Mouse (Mus musculus) limb, embryonic 13.5 days (tissue): ENCODE results near the gene Abtb1. TPM values are rescaled to one million over a fixed set of nuclear protein-coding genes. Genes with fewer than 3 reads are reported as not detected.
A peak's percentile ranks its signal among the peaks of the same experiment; 100 is the strongest.

ENCODE experiments used
- ATAC-seq: fragments of 200-750 bp; cut with Nextera tagmentation; 2 replicates; pipeline ENCODE4 v1.8.0; 2017; ENCODE audit warnings: low read depth, moderate number of reproducible peaks, moderate TSS enrichment; ENCODE audit not compliant: low FRiP score
- H3K27ac ChIP-seq: fragments of 300-500 bp; sonication (generic); 2 replicates; pipeline ENCODE4 v1.5.1; 2015; ENCODE audit warnings: inconsistent platforms, mild to moderate bottlenecking, moderate library complexity
- H3K27me3 ChIP-seq: fragments of 300-500 bp; sonication (generic); 2 replicates; pipeline ENCODE4 v1.6.1; 2015; ENCODE audit warnings: mild to moderate bottlenecking, inconsistent platforms
- H3K36me3 ChIP-seq: fragments of 300-500 bp; sonication (generic); 2 replicates; pipeline ENCODE4 v1.6.1; 2015; ENCODE audit warnings: inconsistent platforms, mild to moderate bottlenecking, moderate library complexity
- H3K4me1 ChIP-seq: fragments of 300-500 bp; sonication (generic); 2 replicates; pipeline ENCODE4 v1.6.1; 2015; ENCODE audit warnings: inconsistent platforms
- H3K4me2 ChIP-seq: fragments of 300-500 bp; sonication (generic); replicated peaks from 2 replicates; pipeline ENCODE4 v1.6.1; 2015; ENCODE audit warnings: inconsistent platforms, mild to moderate bottlenecking, moderate library complexity
- H3K4me3 ChIP-seq: fragments of 300-500 bp; sonication (generic); 2 replicates; pipeline ENCODE4 v1.5.1; 2015; ENCODE audit warnings: moderate library complexity, mild to moderate bottlenecking, inconsistent platforms
- H3K9ac ChIP-seq: fragments of 300-500 bp; sonication (generic); 2 replicates; pipeline ENCODE4 v1.6.1; 2015; ENCODE audit warnings: mild to moderate bottlenecking, inconsistent platforms
- H3K9me3 ChIP-seq: fragments of 300-500 bp; sonication (generic); 2 replicates; pipeline ENCODE4 v1.6.1; 2016; ENCODE audit warnings: inconsistent platforms
- WGBS: fragments of 180-500 bp; shearing (Covaris S2); methylation state at CpG from one replicate; pipeline ENCODE4 v1.1.7; 2015; 5-methylcytosine and 5-hydroxymethylcytosine counted together
- polyA plus RNA-seq: library from polyadenylated mRNA; unstranded; fragments of >200 nt; fragmentation: Nextera tagmentation; extraction: Ambion mirVana; gene quantifications from 2 replicates; pipeline ENCODE4 v1.2.1, GENCODE M21; 2015

The Abtb1 gene
- polyA plus RNA-seq, 1 experiment from 2014 or later, result 28.0 TPM

DNA sequence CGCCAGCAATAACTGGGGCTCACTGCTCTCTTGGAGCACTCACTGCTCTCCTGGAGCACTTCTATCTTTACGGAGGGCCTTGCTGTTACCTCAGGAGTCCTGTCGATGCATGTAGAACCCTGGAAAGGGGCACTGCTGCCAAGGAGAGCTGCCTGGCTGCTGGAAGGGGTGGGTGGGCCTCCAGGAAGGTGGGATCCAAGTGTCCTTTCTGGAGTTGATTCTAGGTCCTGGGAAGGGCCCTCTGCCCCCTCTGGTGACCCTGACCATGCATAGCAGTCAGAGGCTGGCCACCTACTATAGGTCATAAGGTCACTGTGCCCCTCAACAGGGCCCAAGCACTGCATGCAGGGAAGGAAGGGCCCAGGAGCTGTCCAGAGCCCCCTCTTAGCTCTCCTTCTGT lies 14.8 kb downstream of the Abtb1 start:
- no peak overlapping the region for H3K27ac ChIP-seq

DNA sequence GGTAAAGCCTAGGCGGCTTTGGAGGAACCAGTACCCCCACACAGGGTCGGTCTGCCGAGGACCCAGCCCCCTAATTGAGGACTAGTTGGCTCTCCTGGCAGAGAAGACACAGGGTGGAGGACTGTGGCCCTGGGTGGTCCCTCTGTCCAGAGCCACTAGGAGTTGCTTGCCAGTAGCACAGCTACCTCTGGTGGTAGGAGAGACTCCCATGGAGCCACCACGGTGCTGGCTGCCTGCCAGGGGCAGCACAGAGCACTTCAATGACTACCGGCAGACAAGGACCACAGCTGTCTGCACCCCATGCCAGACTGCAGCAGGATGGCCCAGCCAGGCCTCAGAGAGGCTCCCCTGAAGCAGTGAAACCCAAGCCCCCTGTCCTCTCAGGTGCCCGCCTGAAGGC lies 15.2 kb downstream of the Abtb1 start:
- Histone ChIP-seq H3K27ac (no peak overlapping the region), H3K4me2 (no peak overlapping the region), H3K27me3 (no peaks in the 10 kb centered on the region), H3K4me3 (no peak overlapping the region), H3K36me3 (no peaks in the 10 kb centered on the region), H3K4me1 (peaks cover 14% of the 10 kb centered on the region), H3K9me3 (no peaks in the 10 kb centered on the region), H3K9ac (no peak overlapping the region)
- peak; percentile 53 for ATAC-seq
- 19% methylated on average over 6 of the region's 6 CpGs for WGBS

More for the DNA sequence above, 14.8 kb downstream of the Abtb1 start:
- no peaks in the 10 kb centered on the region for H3K36me3 ChIP-seq
- ATAC-seq, result no peak; the same call in 1 of the 2 replicates
- H3K4me3 ChIP-seq, result no peak overlapping the region
- peaks cover 14% of the 10 kb centered on the region for H3K4me1 ChIP-seq
- no peak overlapping the region for H3K4me2 ChIP-seq
- no peaks in the 10 kb centered on the region for H3K9me3 ChIP-seq
- 62% methylated on average over 3 of the region's 3 CpGs for WGBS
- H3K27me3 ChIP-seq, result no peaks in the 10 kb centered on the region
- no peak overlapping the region for H3K9ac ChIP-seq

DNA sequence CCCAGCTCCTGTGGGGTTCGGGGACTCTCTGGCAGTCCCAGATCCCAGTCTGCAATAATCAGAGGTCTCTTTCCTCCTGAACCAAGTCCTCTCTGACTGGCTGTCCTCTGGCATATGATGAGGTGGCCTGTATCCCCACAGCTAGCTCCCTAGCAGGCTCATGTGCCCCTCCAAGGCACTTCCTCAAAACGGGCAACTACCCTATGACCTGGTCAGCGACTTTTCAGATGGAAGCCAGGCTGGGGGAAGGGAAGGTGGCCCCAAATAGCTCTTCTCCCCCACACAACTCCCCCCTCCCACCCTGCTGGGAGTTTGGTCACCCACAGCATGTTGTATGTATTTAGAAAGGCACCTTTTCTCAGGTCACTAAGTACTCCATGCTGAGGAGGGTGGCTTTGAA lies 15.7 kb downstream of the Abtb1 start:
- H3K9me3 ChIP-seq, result no peaks in the 10 kb centered on the region
- H3K36me3 ChIP-seq, result no peaks in the 10 kb centered on the region
- H3K27ac ChIP-seq, result no peak overlapping the region
- no peaks in the 10 kb centered on the region for H3K27me3 ChIP-seq
- no peak for ATAC-seq
- peaks cover 11% of the 10 kb centered on the region for H3K4me1 ChIP-seq
- no peak overlapping the region for H3K4me2 ChIP-seq
- WGBS, result 43% methylated on average over 3 of the region's 3 CpGs
- no peak overlapping the region for H3K9ac ChIP-seq
- H3K4me3 ChIP-seq, result no peak overlapping the region

DNA sequence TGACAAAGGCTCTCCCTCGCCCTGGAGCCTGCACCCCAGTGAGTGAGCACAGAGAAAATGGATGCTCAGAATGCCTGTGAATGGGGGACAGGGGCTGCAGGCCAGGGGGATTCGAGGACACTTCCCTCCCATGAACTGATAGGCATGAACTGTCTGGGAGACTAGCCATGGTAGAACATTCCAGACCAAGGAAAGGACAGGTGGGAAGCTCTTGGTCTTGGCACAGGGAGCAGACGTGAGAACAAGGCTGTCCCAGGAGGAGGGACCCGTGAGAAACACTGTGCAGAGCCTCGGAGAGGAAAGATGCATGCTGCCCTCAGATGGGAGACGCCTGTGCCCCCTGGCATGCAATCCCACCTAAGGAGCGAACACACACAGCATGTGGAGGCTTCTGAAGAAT lies 17.6 kb downstream of the Abtb1 start:
- Histone ChIP-seq H3K36me3 (no peaks in the 10 kb centered on the region), H3K9me3 (no peaks in the 10 kb centered on the region), H3K4me3 (no peak overlapping the region), H3K4me1 (peaks cover 11% of the 10 kb centered on the region), H3K27ac (no peak overlapping the region), H3K27me3 (no peaks in the 10 kb centered on the region), H3K4me2 (no peak overlapping the region), H3K9ac (no peak overlapping the region)
- no peak for ATAC-seq
- WGBS, result 66% methylated on average over 7 of the region's 7 CpGs

DNA sequence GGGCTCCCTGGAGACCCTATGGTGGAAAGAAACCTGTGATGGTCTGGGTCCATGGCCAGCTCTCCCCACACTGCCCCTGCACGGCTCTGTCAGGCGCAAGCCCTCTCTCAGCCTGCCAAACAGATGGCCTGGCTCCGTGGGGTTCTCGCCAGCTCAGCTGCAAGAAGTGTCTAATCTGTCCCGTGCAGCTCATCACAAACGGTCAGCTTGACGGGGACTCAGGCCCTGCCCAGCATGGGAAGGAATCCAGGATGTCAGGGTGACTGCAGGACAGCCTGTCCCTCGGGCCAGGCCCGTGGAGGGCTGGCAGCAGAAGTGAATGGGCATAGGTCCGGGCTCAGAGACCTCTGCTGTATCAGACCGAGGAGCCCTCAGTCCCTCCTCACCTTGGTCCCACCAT lies 19.9 kb downstream of the Abtb1 start:
- peaks cover 7% of the 10 kb centered on the region for H3K4me1 ChIP-seq
- no peaks in the 10 kb centered on the region for H3K27me3 ChIP-seq
- no peaks in the 10 kb centered on the region for H3K36me3 ChIP-seq
- no peak overlapping the region for H3K27ac ChIP-seq
- no peak for ATAC-seq
- H3K9me3 ChIP-seq, result no peaks in the 10 kb centered on the region
- no peak overlapping the region for H3K4me2 ChIP-seq
- WGBS, result 72% methylated on average over 11 of the region's 11 CpGs
- H3K4me3 ChIP-seq, result no peak overlapping the region
- H3K9ac ChIP-seq, result no peak overlapping the region

DNA sequence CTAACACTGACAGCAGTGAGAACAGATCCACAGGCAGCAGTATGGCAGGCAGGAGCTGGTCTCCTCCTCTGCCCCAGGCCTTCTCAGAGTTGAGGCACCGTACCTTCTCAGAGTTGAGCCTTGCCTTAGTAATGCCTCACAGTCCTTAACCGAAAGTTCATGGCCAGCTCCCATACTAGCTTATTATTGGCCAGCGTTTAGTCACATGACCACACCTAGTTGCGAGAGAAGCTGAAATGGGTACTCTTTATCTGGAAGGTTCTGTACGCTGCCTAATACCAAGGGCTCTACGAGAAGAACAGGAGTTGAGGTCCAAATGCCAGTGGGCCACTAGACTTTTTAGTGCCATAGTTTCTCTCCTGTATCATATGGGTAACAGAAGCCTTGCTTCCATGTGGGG lies 20.5 kb downstream of the Abtb1 start:
- Histone ChIP-seq H3K4me1 (peaks cover 1% of the 10 kb centered on the region; the same call in 1 of the 2 replicates), H3K9me3 (no peaks in the 10 kb centered on the region), H3K9ac (no peak overlapping the region), H3K27me3 (no peaks in the 10 kb centered on the region), H3K4me3 (no peak overlapping the region), H3K4me2 (no peak overlapping the region), H3K27ac (no peak overlapping the region), H3K36me3 (no peaks in the 10 kb centered on the region)
- ATAC-seq, result no peak
- WGBS, result 92% methylated on average over 6 of the region's 6 CpGs

DNA sequence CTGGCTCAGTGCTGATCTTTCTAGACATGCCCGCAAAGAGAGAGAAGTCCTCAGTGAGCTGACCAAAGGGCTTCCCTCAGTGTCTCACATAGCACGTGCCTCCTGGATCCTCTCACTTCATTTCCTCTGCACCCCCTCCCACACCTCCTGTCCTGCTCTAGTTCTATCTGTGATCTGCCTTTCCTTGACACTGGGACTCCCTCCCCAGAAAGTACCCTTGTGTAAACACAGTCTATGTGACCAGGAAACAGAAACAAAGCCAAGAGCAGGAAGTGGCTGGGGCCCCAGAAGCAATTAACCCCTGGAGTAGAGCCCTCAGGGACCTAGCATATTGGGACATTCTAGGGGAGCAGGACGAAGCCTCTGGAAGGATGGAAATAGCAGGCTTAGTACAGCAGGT lies 20.9 kb downstream of the Abtb1 start:
- no peaks in the 10 kb centered on the region for H3K9me3 ChIP-seq
- no peaks in the 10 kb centered on the region for H3K36me3 ChIP-seq
- WGBS, result 35% methylated on average over 3 of the region's 3 CpGs
- H3K4me1 ChIP-seq, result no peaks in the 10 kb centered on the region
- H3K4me3 ChIP-seq, result no peak overlapping the region
- no peak overlapping the region for H3K9ac ChIP-seq
- no peaks in the 10 kb centered on the region for H3K27me3 ChIP-seq
- H3K4me2 ChIP-seq, result no peak overlapping the region
- no peak for ATAC-seq
- H3K27ac ChIP-seq, result no peak overlapping the region

DNA sequence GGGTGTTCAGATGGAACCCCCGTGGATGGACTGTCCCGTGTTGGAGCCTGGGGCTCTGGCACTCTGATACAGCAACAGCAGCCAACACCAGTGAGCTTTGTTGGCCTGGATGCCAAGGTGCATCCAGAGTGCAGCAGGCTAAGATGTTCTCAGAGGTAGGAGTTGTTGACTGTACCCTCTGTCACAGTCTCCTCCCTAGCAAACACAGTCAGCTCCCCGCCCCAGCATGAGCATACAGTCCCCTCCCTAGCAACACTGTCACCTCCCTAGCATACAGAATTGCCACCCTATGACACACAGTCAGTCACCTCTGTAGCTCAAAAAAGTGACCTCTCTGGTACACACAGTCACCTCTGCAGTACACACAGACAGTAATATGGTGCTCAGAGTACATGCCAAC lies 24.9 kb downstream of the Abtb1 start:
- WGBS, result 80% methylated on average over 3 of the region's 3 CpGs
- Histone ChIP-seq H3K4me3 (no peak overlapping the region), H3K27me3 (no peaks in the 10 kb centered on the region), H3K4me2 (no peak overlapping the region), H3K9ac (no peak overlapping the region), H3K4me1 (peaks cover 4% of the 10 kb centered on the region; the same call in 1 of the 2 replicates), H3K36me3 (no peaks in the 10 kb centered on the region), H3K9me3 (no peaks in the 10 kb centered on the region), H3K27ac (no peak overlapping the region)
- no peak for ATAC-seq

DNA sequence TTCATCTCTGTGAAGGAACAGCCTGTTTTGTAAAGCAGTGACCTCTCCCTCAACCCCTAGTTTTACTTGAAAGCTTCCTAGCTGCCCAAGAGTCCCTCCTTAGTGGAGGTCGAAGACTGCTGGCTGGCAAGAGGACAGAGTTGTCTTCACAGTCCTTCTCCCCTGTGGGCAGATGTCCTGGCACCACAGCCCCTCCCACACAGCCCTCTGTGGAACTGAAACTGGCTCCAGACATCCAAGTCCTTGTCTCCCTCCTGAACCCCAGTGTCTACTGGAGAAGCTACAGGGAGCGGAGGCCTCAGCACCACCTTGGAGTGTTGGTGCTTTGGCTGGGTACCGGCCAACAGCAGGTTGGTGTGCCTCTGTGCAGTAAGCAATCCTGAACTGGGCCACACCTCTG lies 26.3 kb downstream of the Abtb1 start:
- H3K4me2 ChIP-seq, result no peak overlapping the region
- no peak overlapping the region for H3K4me3 ChIP-seq
- no peaks in the 10 kb centered on the region for H3K9me3 ChIP-seq
- WGBS, result 85% methylated on average over 3 of the region's 3 CpGs
- no peaks in the 10 kb centered on the region for H3K36me3 ChIP-seq
- peaks cover 12% of the 10 kb centered on the region; the same call in 1 of the 2 replicates for H3K4me1 ChIP-seq
- no peak for ATAC-seq
- H3K27me3 ChIP-seq, result no peaks in the 10 kb centered on the region
- H3K27ac ChIP-seq, result no peak overlapping the region
- no peak overlapping the region for H3K9ac ChIP-seq

DNA sequence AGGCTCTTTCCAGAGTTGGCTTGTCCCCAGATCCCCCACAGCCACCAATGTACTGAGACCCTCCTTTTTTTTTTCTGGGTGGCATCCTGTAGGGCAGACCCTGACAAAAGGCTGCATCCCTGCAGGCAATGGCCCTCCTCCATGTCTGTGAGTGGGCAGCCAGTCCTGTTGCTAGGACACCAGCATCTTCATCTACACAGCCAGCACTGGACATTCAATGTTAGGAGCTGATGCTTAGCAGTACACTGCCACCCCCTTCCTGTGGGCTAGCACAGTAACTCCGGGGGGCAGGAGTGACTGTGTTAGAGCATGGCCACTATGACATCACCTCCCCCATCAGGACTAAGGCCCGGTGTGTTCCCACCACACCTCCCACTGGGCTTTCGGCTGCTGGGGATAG lies 26.7 kb downstream of the Abtb1 start:
- peaks cover 12% of the 10 kb centered on the region; the same call in 1 of the 2 replicates for H3K4me1 ChIP-seq
- H3K4me2 ChIP-seq, result no peak overlapping the region
- no peaks in the 10 kb centered on the region for H3K36me3 ChIP-seq
- ATAC-seq, result no peak
- H3K4me3 ChIP-seq, result no peak overlapping the region
- no peak overlapping the region for H3K27ac ChIP-seq
- no peaks in the 10 kb centered on the region for H3K27me3 ChIP-seq
- H3K9me3 ChIP-seq, result no peaks in the 10 kb centered on the region
- WGBS, result 89% methylated on average over 3 of the region's 3 CpGs
- no peak overlapping the region for H3K9ac ChIP-seq

DNA sequence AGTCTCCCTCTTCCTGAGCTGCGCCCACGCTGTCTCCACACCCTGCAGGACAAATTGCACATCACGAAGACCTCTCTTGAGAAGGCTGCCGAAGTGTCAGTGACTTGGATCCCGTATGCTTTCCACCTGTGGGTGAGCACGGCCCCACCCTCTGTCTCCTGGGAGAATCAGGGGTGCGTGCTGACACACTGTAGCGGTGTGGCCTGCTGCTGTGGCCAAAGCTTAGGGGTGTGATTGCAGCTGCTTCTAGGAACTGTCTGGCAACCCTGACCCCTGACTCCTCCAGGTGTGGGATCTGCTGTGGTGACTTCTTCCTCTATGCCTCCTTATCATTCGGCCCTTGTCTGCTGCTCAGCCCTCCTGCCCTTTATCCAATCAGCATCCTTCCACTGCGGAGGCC lies 28.0 kb downstream of the Abtb1 start:
- H3K27me3 ChIP-seq, result no peaks in the 10 kb centered on the region
- H3K4me1 ChIP-seq, result peaks cover 18% of the 10 kb centered on the region; the same call in 1 of the 2 replicates
- no peak overlapping the region for H3K27ac ChIP-seq
- H3K36me3 ChIP-seq, result no peaks in the 10 kb centered on the region
- WGBS, result 84% methylated on average over 10 of the region's 10 CpGs
- no peak overlapping the region for H3K9ac ChIP-seq
- no peak overlapping the region for H3K4me2 ChIP-seq
- no peaks in the 10 kb centered on the region for H3K9me3 ChIP-seq
- no peak for ATAC-seq
- no peak overlapping the region for H3K4me3 ChIP-seq

DNA sequence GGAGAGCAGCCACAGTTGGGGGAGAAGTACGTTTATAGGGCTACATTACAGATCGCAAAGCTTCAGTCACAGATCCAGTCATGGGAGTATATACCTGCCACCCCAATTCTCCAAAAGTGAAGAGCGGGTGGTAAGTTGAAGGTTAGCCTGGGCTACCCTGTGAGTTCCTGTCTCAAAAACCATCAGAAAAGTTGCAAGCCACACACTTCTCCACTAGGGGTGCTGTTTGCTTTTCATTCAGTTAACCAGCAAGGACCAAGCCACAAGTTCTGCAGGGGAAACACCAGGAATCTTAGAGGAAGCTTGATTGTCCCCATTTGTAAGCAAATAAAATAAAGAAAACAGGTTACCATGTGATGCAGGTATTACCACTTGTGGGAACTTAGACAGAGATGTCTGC lies 28.9 kb downstream of the Abtb1 start:
- Histone ChIP-seq H3K9ac (no peak overlapping the region), H3K27ac (no peak overlapping the region), H3K9me3 (no peaks in the 10 kb centered on the region), H3K4me1 (peaks cover 18% of the 10 kb centered on the region; the same call in 1 of the 2 replicates), H3K27me3 (no peaks in the 10 kb centered on the region), H3K4me3 (no peak overlapping the region), H3K36me3 (no peaks in the 10 kb centered on the region), H3K4me2 (no peak overlapping the region)
- ATAC-seq, result no peak
- 64% methylated on average over 3 of the region's 3 CpGs for WGBS

DNA sequence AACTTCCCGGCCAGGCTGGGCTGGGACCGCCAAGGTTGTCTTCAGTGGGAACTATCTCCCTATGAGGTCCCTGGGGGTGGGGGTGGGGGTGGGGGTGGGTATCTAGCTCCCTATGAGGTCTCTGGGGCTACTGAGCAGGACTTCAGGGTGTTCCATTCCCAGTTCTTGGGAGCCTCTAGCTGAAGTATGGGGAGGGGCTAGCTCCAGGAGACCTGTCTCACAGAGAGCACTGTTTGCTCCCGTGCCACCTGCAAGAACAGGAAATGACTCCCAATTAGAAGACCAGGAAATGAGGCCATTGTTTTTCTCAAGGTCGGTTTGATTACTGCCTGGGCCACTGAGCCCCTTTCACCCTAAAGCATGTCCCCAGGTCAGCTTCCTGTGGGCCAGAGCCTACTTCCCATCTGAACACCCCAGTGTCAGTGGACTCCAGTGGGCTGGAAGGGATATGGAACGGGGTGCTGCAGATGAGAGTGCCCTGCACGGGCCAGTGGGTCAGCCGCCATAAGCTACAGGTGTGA lies 29.8 kb downstream of the Abtb1 start:
- no peak overlapping the region for H3K9ac ChIP-seq
- 31% methylated on average over 7 of the region's 7 CpGs for WGBS
- peaks cover 18% of the 10 kb centered on the region; the same call in 1 of the 2 replicates for H3K4me1 ChIP-seq
- H3K4me2 ChIP-seq, result no peak overlapping the region
- no peak for ATAC-seq
- no peaks in the 10 kb centered on the region for H3K9me3 ChIP-seq
- H3K36me3 ChIP-seq, result no peaks in the 10 kb centered on the region
- H3K4me3 ChIP-seq, result no peak overlapping the region
- no peak overlapping the region for H3K27ac ChIP-seq
- no peaks in the 10 kb centered on the region for H3K27me3 ChIP-seq
